Mouse (Mus musculus) heart, postnatal 14 days (tissue): Measurements from ENCODE around the gene Lclat1. TPM values are rescaled to one million over a fixed set of nuclear protein-coding genes. Genes with fewer than 3 reads are reported as not detected.

Experiments used
- DNase-seq, 2 experiments: peaks; one replicate each; pipeline ENCODE4 v3.0.0; 2021 to 2022
- intact Hi-C: fragments of 180-260 bp; cut with DNase I; formaldehyde crosslinking; loops from one replicate; pipeline ENCODE4 v1.15.1; 2025
- long read RNA-seq, 2 experiments: library from polyadenylated mRNA; stranded (forward); transcript quantifications; one replicate each; pipeline ENCODE4 v2.0.0; 2021
- total RNA-seq, 2 experiments: library from RNA; stranded (reverse); gene quantifications; 2 replicates each; pipeline ENCODE4 v1.2.3; 2021

Gene Lclat1
- total RNA-seq = 100 to 1,000 TPM; 103 to 126 TPM
- long read RNA-seq, experiment 1, full-length matches to known transcripts = 46 of 127 reads
- long read RNA-seq, experiment 1, partial matches to known transcripts = 0 of 127 reads
- long read RNA-seq, experiment 1, other reads (novel, unspliced or antisense) = 81 of 127 reads
- long read RNA-seq, experiment 2, transcript Lclat1-204 (2 exons, 795 nt) = major isoform, 23 of 118 reads
- long read RNA-seq, experiment 2, partial matches to known transcripts = 66 of 118 reads
- long read RNA-seq, experiment 2, other reads (novel, unspliced or antisense) = 29 of 118 reads

DNA sequence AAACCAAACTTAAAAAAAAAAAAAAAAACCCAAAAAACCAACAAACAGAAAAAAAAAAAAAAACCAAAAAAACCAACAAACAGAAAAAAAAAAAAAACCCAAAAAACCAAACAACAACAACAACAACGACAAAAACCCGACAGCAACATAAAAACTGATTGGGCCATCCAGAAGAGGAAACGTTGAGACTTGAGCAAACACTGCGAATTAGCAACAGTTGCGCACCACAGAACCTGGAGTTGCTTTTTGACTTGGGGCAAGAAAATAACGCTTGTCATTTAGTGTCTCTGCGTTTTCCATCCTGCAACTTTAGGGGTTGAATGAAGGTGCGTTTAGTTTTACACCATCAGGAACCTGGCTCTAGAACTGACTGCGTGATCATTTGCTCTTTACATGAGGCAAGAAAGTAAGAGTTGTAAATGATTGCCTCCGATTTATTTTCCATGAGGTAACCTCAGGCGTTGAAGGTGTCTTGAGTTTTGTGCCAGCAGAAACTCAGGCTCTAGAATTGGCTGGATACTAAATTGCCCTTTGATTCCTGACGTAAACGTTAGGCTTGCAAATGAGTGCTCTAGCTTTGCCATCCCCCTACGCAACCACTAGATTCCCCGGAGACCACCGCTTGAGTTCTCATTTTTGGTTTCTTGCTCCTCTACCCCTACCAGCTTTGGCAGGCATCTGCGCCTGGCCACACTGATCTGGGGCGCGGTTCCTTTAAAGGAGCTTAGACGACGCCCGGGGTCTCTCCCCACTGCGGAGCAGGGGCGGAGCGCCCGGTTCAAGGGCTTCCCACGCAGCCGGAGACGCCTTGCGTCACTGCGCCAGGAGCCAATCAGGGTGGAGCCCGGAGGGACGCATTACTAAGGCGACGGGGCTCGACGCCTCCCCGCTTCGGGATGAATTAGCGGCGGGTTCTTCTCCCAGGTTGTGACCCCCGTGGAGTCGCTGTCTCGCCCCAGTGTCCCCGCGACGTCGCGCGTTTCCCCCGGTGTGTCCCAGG, at the start of gene Lclat1:
Gene Lclat1 (plus strand): TSS at position 828 of the 1,000 bp plus-strand sequence.
- peak; percentile 94 to 97 for DNase-seq
- intact Hi-C loops = loop anchor here (5.0 kb wide), 1 partner anchor 190 kb away; the partner anchor contains the start of gene Lbh

DNA sequence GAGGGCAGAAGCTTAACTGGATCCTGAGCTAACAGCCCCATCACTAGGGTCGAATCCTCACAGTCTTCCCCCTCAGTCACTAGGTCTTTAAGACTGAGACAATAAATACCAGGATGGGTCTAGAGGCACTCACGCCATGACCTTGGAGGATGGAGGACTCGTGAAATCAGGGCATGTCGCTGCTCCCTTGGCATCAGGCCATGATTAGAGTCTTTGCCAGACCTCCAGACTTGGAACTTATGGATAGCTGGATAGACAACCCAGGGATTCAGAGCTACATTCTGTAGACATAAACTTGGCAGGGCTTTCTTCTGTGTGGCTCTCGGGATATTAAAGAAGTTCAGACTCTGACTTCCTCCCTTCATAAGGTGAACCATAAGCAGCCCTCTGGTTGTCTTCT, 49.5 kb upstream of the Lclat1 start:
- no peak for DNase-seq
- intact Hi-C loops = no loop called here

DNA sequence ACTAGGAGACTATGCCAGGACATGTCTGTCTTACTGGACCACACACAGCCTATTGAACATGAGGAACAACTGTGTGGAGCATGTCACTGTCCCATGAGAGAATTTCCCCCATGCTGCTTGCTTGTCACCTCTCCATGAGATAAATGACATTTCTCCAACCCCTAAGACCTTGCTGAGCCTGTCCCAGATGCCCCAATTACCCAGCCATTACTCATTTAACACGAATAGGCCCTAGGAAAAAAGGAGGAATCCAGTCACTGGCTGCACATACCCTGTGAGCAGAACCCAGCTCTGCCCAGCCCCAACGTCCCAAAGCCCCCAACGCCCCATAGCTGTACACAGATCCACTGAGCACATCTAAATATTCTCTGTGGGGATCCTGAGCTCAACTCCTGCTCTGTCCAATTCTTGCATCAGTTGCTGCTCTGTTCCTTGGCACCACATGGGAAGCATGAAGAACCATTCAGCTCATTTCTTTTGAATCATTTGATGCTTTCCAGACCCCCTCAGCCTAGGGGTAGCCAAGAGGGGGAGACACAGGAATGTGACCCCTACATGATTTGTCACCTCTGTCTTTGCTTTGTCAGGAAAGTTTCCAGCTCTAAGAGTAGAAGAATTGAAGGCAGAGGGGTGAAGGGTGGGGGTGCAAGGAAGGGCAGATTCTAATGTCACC, 47.4 kb upstream of the Lclat1 start:
- intact Hi-C loops = loop anchor here (5.0 kb wide), 1 partner anchor 33 kb away; no protein-coding TSS in a partner anchor
- DNase-seq = no peak

DNA sequence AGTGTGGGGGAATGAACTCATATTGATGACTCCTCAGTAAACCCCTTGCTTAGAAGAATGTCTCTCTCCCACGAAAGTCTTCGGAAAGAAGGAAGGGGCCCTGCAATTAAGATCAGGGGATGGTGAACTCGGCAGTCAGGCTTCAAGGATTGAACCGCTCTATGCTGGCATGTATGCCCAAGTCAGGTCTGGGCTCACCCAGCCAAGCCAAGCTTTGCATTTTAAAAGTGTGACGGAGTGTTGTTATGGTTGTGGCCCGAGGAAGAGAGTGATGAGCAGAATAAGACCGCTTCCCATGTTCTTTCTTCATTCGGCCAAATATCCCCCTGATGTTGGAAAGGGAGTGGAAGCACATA, 46.9 kb upstream of the Lclat1 start:
- intact Hi-C loops = loop anchor here (5.0 kb wide), 1 partner anchor 34 kb away; no protein-coding TSS in a partner anchor
- DNase-seq = no peak

DNA sequence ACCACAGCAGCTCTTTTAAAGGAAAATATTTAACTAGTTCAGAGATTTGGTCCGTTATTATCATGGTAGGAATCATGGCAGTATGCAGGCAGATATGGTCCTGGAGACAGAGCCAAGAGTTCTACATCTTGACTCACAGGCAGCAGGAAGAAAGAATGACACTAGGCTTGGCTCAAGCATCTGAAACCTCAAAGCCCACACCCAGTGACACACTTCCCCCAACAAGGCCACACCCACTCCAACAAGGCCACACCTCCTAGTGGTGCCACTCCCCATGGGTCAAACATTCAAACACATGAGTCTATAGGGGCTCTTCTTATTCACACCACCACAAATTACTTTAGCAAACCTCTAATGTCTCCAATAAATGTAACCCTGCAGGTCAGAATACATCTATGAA, 45.1 kb upstream of the Lclat1 start:
- intact Hi-C loops = loop anchor here (5.0 kb wide), 1 partner anchor 35 kb away; no protein-coding TSS in a partner anchor

DNA sequence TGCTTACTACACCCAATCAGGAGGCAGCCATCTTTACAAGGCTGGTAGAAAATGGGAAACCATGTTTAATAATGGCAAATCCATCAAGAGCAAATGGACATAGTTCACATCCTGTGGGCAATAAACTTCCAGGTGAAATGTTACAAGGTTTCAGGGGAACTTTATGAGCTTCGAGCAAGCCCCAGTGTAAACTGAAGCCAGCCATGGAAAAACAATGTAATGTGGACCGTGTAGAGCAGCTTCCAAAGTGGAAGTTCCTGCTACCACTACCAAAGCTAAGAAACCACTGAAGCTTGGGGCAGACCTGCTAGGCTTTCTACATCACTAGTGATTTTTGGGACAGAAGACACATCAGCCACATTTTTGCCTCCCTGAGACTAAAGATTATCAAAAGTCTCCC, 44.5 kb upstream of the Lclat1 start:
- intact Hi-C loops = loop anchor here (5.0 kb wide), 1 partner anchor 36 kb away; no protein-coding TSS in a partner anchor
- no peak for DNase-seq

More for the DNA sequence above, 45.1 kb upstream of the Lclat1 start:
- no peak for DNase-seq

DNA sequence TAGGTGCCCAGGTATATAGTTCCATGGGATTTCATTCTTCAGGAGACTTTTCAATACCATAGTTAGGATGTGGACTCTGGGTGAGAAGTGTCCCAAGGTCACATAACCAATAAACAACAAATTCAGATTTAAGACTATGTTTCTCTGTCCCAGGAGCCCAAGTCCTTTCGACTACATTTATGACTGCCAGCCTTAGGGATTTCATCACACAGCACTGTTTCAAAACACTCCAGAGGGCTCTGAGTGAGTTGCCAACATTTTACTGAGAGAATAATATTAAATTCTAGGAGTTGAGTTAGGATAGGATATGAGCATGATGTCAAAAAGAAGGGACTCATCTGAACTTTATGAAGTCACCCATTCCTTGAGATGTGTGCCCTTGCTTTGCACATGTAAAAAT, 44.0 kb upstream of the Lclat1 start:
- intact Hi-C loops = loop anchor here (5.0 kb wide), 1 partner anchor 36 kb away; no protein-coding TSS in a partner anchor
- no peak for DNase-seq

DNA sequence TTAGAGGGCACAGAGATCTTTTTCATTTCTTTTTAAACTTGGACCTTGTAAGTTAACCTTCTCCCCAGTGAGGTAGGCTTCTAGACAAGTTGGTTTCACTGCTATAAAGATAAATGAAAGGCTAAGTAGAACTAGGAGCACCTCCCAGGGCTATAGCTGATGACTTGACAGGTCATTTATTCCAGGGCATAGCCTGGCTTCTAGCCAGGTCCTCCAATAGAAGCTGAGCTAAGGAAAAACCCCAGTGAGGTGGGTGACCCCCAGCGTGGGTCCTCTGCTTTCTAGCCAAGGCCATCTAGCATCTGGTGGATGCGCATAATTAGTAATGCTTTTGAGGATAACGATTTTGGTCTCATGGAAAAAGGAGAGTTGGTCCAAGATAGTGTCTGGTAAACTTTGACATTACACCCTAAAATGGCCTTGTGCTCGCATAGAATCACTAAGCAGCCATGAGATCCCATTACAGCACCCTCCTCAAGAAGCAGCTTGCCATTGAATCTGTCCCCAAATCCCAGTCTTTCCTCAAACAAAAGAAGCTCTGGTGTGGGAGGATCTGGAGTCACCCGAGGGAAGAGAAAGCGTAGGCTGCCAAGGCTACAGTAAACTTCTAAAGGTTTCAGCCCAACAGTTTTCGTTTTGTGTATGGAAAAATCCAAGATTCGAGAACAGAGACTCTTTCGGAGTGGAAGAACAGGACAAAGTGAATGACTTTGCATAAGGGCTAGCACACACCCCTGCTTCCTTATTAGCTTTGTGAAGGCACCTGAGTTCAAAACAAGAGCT, 41.2 kb upstream of the Lclat1 start:
- no peak for DNase-seq
- intact Hi-C loops = loop anchor here (5.0 kb wide), 1 partner anchor 149 kb away; the partner anchor contains the start of gene Lbh

DNA sequence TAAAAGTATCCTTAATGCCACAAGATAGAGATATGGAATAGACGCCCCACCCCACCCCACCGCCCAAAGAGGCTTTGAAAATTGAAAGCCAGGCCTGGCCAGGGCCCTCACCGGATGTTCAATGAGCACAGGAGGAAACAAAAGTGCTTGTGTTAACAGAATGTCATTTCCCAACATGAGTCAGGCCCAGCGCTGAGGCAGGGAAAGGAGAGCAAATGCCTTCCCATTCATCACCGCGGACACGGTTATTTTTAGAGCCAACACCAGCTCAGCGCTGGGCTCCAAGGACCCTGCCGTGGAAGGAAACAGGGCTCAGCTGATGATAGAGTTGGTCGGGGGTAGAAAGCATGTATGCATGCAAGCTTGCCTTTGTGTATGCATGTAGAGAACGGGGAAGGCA, 40.4 kb upstream of the Lclat1 start:
- intact Hi-C loops = loop anchor here (5.0 kb wide), 1 partner anchor 150 kb away; the partner anchor contains the start of gene Lbh
- DNase-seq = peak; percentile 41 to 63

DNA sequence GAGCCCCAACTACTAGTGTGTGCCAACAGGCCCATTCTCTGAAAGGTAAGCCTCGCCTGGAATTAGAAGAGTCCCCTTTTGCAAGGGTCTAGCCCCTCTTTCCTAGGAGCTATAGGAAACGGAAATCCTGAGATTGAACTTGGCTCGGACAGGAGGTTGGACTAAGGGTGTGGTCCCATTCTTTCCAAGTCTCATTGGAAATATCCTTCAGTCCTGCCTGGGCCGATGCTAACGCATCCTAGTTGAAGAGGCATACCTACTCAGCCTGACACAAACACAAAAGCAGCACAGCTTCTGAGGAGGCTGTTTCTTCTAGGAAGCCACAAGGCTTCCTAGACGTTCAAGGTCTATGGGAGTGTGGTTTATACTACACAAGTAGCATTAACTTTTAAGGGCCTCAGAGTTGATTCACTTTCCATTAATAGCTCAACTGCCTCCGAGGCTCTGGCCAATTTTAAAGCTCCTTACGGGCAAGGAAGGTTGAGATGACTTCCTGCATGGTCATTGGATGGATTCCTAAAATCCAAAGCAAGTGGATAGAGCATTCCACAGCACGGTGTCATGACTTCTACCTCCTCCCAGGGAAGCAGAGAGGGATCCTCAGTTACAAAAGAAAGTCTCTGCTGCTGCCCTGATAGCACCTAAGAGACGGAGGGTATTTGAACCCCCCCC, 39.3 kb upstream of the Lclat1 start:
- intact Hi-C loops = loop anchor here (5.0 kb wide), 1 partner anchor 151 kb away; the partner anchor contains the start of gene Lbh
- DNase-seq = no peak

DNA sequence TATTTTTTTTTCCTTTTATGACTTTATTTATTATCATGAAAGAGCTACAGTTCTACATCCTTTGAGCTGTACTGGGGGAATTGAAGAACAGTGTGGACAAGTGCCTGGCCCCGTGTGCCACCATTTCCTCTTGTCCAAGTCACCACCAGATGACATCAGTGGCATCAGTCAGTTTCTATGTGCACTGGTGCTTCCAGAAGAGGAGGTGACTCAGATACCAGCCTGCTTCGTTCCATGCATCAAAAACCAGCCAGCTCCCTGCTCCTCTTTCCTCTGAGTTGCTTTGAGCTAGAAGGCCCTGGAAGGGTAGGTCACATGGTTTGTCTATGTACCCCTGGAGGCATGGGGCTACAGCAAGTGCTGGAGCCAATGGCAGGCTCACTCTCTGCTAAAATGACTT, 37.3 kb upstream of the Lclat1 start:
- intact Hi-C loops = loop anchor here (5.0 kb wide), 1 partner anchor 33 kb away; no protein-coding TSS in a partner anchor
- DNase-seq = no peak

DNA sequence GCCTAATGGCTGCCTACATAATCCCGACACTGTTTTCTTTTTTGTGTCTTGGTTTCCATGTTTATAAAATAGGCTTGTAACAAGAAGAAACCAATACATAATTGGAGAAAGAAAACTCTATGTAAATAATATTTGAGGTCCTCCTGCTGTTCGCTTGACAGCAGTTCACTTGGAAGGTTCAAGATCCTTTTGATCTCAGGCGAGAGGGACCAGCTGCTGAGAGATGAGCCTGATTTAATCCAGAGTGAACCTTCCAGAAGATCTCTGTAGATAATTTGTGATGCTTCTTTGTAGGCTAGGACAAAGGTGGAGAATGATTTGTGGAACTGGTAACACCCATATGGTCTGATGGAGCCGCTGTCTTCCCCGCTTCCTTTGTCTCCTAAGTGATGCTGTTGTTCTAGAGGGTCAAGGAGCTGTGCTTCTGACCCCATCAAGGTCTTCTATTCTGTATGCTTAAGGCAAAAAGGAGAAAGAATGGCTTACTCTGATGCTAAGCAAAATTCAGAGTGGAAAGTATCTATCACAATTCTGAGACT, 36.0 kb upstream of the Lclat1 start:
- DNase-seq = no peak
- intact Hi-C loops = loop anchor here (5.0 kb wide), 1 partner anchor 34 kb away; no protein-coding TSS in a partner anchor

DNA sequence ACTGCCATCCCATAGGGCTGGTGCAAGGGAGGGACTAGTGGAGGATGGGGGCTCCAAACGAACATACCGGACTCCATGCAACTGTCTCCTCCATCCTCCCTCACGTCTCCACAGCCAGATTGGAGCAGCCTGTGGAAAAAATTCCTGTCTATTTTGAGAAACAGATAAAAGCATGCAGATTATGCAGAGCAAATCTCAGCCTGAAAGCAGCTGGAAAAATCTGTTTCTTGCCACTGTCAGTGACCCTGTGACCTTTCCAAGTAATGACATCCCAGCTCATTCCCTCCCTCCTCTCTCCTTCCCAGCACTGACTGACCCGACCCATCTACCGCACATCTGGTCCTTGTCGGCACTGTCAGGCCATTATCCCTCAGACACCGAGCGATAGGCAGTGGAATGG, 35.5 kb upstream of the Lclat1 start:
- intact Hi-C loops = loop anchor here (5.0 kb wide), 1 partner anchor 35 kb away; no protein-coding TSS in a partner anchor
- DNase-seq = peak; percentile 67 to 78

DNA sequence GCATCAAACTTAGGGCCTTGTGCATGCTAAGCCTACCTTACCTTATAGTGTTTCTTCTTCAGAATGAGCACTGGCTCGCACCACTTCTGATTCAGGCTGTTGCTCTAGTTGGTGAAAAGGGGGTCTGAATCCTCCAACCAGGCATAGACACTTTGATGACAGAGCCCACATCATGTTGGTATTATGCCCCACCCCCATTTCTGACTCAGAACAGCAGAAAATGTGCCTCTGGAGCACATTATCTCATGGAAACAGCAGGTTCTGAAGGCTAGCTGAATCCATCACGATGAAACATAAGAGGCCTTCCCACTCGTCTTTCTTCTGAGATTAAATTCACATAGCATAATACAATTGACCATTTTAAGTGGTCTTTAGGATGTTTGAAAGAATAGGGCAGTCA, 33.2 kb upstream of the Lclat1 start:
- intact Hi-C loops = loop anchor here (5.0 kb wide), 1 partner anchor 37 kb away; no protein-coding TSS in a partner anchor
- no peak for DNase-seq

DNA sequence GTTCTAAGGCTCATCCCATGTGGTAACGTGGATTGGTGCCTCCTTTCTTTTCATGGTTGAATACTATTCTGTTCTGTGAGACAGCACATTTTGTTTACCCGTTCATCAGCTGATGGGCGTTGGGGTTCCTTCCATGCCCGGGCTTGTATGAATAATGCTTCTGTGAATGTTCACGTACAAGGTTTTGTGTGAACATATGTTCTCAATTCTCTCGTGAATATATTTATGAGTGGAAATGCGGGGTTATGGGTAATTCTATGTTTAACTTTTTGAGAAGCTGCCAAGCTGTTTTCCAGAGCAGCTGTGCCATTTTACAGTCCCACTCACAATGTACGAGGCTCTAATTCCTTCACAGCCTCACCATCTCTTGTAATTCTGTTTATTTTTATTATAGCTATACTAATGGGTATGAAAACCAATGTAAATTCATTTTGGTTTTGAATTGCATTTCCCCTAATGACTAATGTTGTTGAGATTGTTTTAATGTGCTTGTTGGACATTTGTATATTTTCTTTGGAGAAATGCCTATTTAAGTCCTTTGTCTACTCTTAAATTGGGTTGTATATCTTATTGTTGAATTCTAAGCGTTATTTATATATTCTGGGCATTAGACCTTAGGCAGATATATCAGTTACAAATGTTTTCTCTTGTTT, 32.4 kb upstream of the Lclat1 start:
- no peak for DNase-seq
- intact Hi-C loops = no loop called here

DNA sequence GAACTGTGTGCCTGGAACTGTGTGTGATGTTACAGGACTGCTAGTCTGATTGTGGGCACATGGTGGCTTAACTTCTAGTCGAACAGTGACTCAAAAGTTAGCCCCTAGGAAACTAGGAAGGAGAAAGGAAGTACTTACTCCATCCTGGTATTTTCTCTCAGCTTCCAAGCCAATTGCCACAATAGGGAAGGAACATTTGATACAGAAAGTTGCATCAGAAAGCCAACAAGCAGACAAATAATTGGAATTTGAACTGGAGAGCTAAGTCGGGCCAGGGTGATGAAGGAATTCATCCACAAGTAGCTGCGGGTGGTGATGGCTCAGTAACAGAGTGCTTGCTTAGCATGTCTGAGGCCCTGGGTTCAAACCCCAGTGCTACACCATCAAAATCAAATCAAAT, 30.1 kb upstream of the Lclat1 start:
- intact Hi-C loops = no loop called here

DNA sequence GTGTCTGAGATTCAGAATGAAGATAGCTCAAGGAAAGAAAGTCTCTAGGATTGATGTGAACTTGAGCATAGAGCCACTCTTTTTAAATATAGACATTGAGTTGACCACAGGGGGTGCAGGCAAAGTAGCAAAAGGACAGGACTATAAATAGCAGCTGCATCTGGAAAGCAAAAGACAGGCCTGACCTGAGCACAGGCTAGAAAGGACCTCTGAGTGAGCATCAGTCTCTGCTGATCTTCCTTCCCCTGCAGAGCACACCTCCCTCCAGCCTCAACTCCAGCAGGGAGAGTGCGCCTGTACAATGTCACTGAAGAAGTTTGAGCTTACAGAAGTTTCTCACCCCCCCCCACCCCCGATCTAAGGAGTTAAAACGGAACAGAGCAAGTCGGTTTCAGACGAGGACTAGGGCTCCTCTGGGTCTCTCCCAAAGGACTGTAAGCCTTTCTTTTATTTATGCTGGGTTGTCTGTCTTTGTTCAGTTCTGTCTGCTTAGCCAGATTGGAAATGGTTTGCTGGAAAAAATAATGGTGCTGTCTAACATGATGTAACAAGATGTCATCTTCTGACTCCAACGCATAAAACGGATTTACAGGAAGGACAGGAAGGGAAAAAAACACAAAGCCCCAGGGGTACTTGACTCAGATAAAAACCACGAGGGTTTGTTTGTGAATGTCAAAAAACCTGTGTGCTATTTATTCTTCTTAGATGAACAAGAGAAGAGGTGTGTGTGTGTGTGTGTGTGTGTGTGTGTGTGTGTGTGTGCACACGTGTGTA, 26.2 kb upstream of the Lclat1 start:
- DNase-seq = no peak
- intact Hi-C loops = no loop called here

More for the DNA sequence above, 30.1 kb upstream of the Lclat1 start:
- no peak for DNase-seq
